Comparison of ENCODE assay signal across 8 mouse cellular contexts in genomic region chr17:56287830-56288229, GRCm38 (mm10). TPM values are rescaled to one million over a fixed set of nuclear protein-coding genes. Genes with fewer than 3 reads are reported as not detected.
DNase-seq lines count a peak whose midpoint lies in the region; ATAC-seq and TF ChIP-seq lines count a peak whose summit lies in the region.

No protein-coding gene starts in this region.

- peak overlapping the region; percentile 25 for H3K4me2 ChIP-seq in kidney, embryonic 14.5 days (replicated peaks; ENCODE audit: low read depth, low read length)

- DNase-seq in left cerebral cortex, adult 2 months (ENCODE audit: extremely low spot score in 1 of 2, low spot score in 2 of 2) = no peak
- no peak for DNase-seq in left cerebral cortex, adult 8-10 months (ENCODE audit: low spot score in 2 of 2)
- DNase-seq in embryonic facial prominence, embryonic 10.5 days (ENCODE audit: low spot score) = no peak
- peak; percentile 58 for DNase-seq in lung, postnatal 14 days
- no peak for DNase-seq in gastrocnemius, postnatal 25 days
- DNase-seq in right cerebral cortex, postnatal 10 days (ENCODE audit: low spot score in 2 of 2) = no peak
- no peak for DNase-seq in spleen, postnatal 36 days (ENCODE audit: low spot score in 2 of 2)

- 52% methylated on average over 3 of the region's 3 CpGs for WGBS in embryonic facial prominence, embryonic 10.5 days
- WGBS in kidney, embryonic 14.5 days = 57% methylated on average over 3 of the region's 3 CpGs

- ATAC-seq in kidney, embryonic 14.5 days (ENCODE audit: low FRiP score, low TSS enrichment) = no peak

- peak overlapping the region; percentile 37; the same call in 1 of the 2 replicates for H3K9ac ChIP-seq in kidney, embryonic 14.5 days (ENCODE audit: low read depth, low read length)

- no peak for TF ChIP-seq CTCF in left cerebral cortex, adult 2 months (IDR thresholded peaks at IDR 0.05)

- peak overlapping the region; percentile 13; the same call in 1 of the 2 replicates for H3K27ac ChIP-seq in left cerebral cortex, adult 2 months
- H3K27ac ChIP-seq in embryonic facial prominence, embryonic 10.5 days (replicated peaks) = peak overlapping the region; percentile 67
- H3K27ac ChIP-seq in kidney, embryonic 14.5 days (ENCODE audit: low read depth, low read length) = peak overlapping the region; percentile 53

- no peak overlapping the region for H3K4me3 ChIP-seq in left cerebral cortex, adult 2 months
- H3K4me3 ChIP-seq in embryonic facial prominence, embryonic 10.5 days = peak overlapping the region; percentile 68
- H3K4me3 ChIP-seq in kidney, embryonic 14.5 days (ENCODE audit: low read length) = no peak overlapping the region; the same call in 1 of the 2 replicates

- H3K27me3 ChIP-seq in embryonic facial prominence, embryonic 10.5 days (replicated peaks; ENCODE audit: low read depth, poor library complexity, severe bottlenecking) = no peaks in the 10 kb centered on the region
- H3K27me3 ChIP-seq in kidney, embryonic 14.5 days (ENCODE audit: control insufficient read depth, insufficient read depth, low read length) = no peaks in the 10 kb centered on the region

- intact Hi-C loops in left cerebral cortex, adult 2 months (cut with DNase I) = no loop called here

- peaks cover 51% of the 10 kb centered on the region for H3K4me1 ChIP-seq in embryonic facial prominence, embryonic 10.5 days
- H3K4me1 ChIP-seq in kidney, embryonic 14.5 days (ENCODE audit: control insufficient read depth, insufficient read depth, low read length) = peaks cover 28% of the 10 kb centered on the region

- H3K9me3 ChIP-seq in embryonic facial prominence, embryonic 10.5 days = no peaks in the 10 kb centered on the region
- no peaks in the 10 kb centered on the region for H3K9me3 ChIP-seq in kidney, embryonic 14.5 days (ENCODE audit: control insufficient read depth, low read length)

- peaks cover 41% of the 10 kb centered on the region for H3K36me3 ChIP-seq in embryonic facial prominence, embryonic 10.5 days (replicated peaks)
- peaks cover 38% of the 10 kb centered on the region for H3K36me3 ChIP-seq in kidney, embryonic 14.5 days (ENCODE audit: control insufficient read depth, insufficient read depth, low read length)

RNA-seq across cellular contexts. Expression of gene Plin3, which starts 4.8 kb away (rescaled TPM):
- total RNA-seq in left cerebral cortex, adult 2 months (2021) = 10 to 100 TPM in 1 of 2 experiments, 1 to 10 TPM in 1; 7.7 to 11.4 TPM
- total RNA-seq in left cerebral cortex, adult 8-10 months (2022) = 10 to 100 TPM; 14.6 to 18.2 (median 15.4) TPM
- 67.7 and 72.2 TPM in 2 replicates for polyA plus RNA-seq in embryonic facial prominence, embryonic 10.5 days (2016; fragmentation: Nextera tagmentation; extraction: Ambion mirVana)
- polyA plus RNA-seq in kidney, embryonic 14.5 days (2014; fragmentation: Nextera tagmentation; extraction: Ambion mirVana) = 65.2 and 68.7 TPM in 2 replicates
- total RNA-seq in gastrocnemius, postnatal 25 days (2021) = 10 to 100 TPM; 35.3 to 39.1 TPM

RNA-seq across cellular contexts. Expression of gene Ticam1, which starts 11.2 kb away (rescaled TPM):
- 1 to 10 TPM; 6.9 to 7.2 TPM for total RNA-seq in left cerebral cortex, adult 2 months (2021)
- total RNA-seq in left cerebral cortex, adult 8-10 months (2022) = 1 to 10 TPM; 5.7 to 8.4 (median 6.5) TPM
- polyA plus RNA-seq in embryonic facial prominence, embryonic 10.5 days (2016; fragmentation: Nextera tagmentation; extraction: Ambion mirVana) = 3.2 and 3.7 TPM in 2 replicates
- polyA plus RNA-seq in kidney, embryonic 14.5 days (2014; fragmentation: Nextera tagmentation; extraction: Ambion mirVana) = 4.1 and 7.2 TPM in 2 replicates
- 1 to 10 TPM; 2.8 to 3.0 TPM for total RNA-seq in gastrocnemius, postnatal 25 days (2021)

RNA-seq across cellular contexts. Expression of gene Arrdc5, which starts 12.3 kb away (rescaled TPM):
- total RNA-seq in left cerebral cortex, adult 2 months (2021) = not detected
- not detected for total RNA-seq in left cerebral cortex, adult 8-10 months (2022)
- not detected in 2 replicates for polyA plus RNA-seq in embryonic facial prominence, embryonic 10.5 days (2016; fragmentation: Nextera tagmentation; extraction: Ambion mirVana)
- polyA plus RNA-seq in kidney, embryonic 14.5 days (2014; fragmentation: Nextera tagmentation; extraction: Ambion mirVana) = not detected in 2 replicates
- total RNA-seq in gastrocnemius, postnatal 25 days (2021) = not detected

RNA-seq across cellular contexts. Expression of gene Uhrf1, which starts 15.3 kb away (rescaled TPM):
- total RNA-seq in left cerebral cortex, adult 2 months (2021) = under 1 TPM; 0.70 to 0.91 TPM
- total RNA-seq in left cerebral cortex, adult 8-10 months (2022) = 1 to 10 TPM in 2 of 4 experiments, under 1 TPM in 2; 0.80 to 1.8 (median 1.3) TPM
- 279 and 301 TPM in 2 replicates for polyA plus RNA-seq in embryonic facial prominence, embryonic 10.5 days (2016; fragmentation: Nextera tagmentation; extraction: Ambion mirVana)
- polyA plus RNA-seq in kidney, embryonic 14.5 days (2014; fragmentation: Nextera tagmentation; extraction: Ambion mirVana) = 104 and 143 TPM in 2 replicates
- 1 to 10 TPM; 2.6 to 2.7 TPM for total RNA-seq in gastrocnemius, postnatal 25 days (2021)

RNA-seq across cellular contexts. Expression of gene Fem1a, which starts 31.2 kb away (rescaled TPM):
- total RNA-seq in left cerebral cortex, adult 2 months (2021) = 10 to 100 TPM; 31.8 to 34.6 TPM
- 10 to 100 TPM; 33.1 to 34.5 (median 33.8) TPM for total RNA-seq in left cerebral cortex, adult 8-10 months (2022)
- polyA plus RNA-seq in embryonic facial prominence, embryonic 10.5 days (2016; fragmentation: Nextera tagmentation; extraction: Ambion mirVana) = 12.5 and 13.2 TPM in 2 replicates
- polyA plus RNA-seq in kidney, embryonic 14.5 days (2014; fragmentation: Nextera tagmentation; extraction: Ambion mirVana) = 10.5 and 14.3 TPM in 2 replicates
- total RNA-seq in gastrocnemius, postnatal 25 days (2021) = 100 to 1,000 TPM; 133 to 135 TPM

Comparison
In these comparisons a context has a peak if more than half of its experiments do, and no peak if none do; other contexts are left out.
1. H3K27ac ChIP-seq: peak in every context shown above with its lines; median percentile 67 in embryonic facial prominence, embryonic 10.5 days; 53 in kidney, embryonic 14.5 days; 13 in left cerebral cortex, adult 2 months.